Mouse (Mus musculus) spleen, postnatal 4 days (tissue): ENCODE results near the gene Prpf40a.

Experiments
- DNase-seq, 2 experiments: peaks; one replicate each; pipeline ENCODE4 v3.0.0; 2022; ENCODE audit warnings: low spot score in 2 of 2

Prpf40a gene

GRCm38 (mm10) chr2:53106056-53106455 is 85.0 kb downstream of the Prpf40a start:
- no peak for DNase-seq

DNA sequence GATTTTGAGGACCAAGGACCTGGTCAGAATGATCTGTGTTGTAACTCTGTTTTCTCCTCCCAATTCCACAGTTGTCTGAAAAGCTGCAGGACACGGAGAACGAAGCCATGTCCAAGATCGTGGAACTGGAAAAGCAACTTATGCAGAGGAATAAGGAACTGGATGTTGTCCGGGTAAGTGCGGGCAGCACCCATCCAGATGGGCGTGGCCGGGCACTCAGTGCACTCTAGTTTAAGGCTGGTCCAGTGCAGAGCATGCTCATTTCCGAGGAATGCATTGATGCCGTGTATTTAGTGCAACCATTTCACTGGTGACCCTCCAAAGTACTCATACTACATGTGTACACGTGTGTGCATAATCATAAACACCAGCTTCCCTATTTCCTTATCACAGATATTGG is 85.7 kb downstream of the Prpf40a start:
- no peak for DNase-seq

- DNase-seq: no peak
Observed at GRCm38 (mm10) chr2:53102901-53103300, 88.2 kb downstream of the Prpf40a start.

DNA sequence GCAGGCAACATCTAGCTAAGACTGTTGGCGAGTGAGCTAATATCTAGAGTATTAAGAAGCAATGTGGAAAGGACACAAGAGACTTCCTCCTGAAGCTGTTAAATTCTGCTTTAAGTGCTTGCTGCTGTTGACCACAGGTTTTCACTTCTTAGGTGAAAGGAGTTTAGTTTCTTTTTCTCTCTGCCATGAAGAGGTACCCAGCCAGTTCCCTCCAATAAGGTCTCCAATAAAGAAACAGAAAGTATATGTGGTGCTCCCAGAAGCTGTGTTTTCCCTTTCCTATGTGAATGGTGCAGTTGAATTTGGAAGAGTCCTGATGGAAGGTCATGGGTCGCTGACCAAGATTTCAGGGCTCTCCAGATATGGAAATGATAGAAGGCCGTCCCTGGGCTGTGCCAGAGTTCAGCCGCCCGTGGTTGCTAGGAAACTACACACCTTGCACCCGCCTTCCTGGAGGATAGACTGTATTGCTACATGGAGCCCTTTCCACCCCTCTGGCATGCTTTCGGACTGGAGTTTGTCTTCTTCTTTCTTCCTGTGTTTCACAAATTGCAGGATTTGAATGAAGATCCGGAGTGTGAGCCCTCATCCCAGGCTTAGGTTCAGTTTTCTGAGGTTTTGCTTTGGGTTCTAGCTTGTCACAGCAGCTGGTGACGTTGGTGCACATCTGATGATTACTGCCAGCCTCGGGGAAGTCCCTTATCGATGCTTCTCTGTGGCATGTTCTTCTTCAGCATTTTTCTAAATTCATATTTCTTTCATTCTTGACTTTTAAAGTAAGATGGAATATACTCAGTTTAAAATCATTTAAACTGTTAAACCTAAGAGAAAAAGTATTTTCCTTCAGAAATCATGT is 89.0 kb downstream of the Prpf40a start:
- DNase-seq: no peak

- no peak for DNase-seq
Observed at GRCm38 (mm10) chr2:53100093-53100492, 91.0 kb downstream of the Prpf40a start.

GRCm38 (mm10) chr2:53095489-53095888 is 95.6 kb downstream of the Prpf40a start:
- DNase-seq: no peak

- no peak for DNase-seq
Observed at GRCm38 (mm10) chr2:53095031-53095430, 96.1 kb downstream of the Prpf40a start.

DNA sequence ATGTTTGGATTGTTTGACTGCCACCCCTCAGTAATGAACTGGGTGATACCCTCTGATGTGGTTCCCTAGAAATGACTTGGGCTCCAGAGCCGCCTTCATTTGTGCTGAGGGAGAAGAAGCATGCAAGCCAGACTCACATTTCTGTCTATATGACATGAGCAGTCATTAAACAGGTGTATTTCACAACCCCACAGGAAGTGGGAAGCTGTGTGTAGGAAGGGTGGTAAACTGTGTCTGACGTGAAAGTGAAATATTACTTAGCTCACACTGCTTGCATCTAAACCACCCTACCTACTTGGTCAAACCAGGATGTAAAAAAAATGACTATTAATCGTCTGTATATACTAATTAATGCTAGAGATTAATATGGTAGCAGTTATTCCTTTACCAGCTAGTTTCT is 102.3 kb downstream of the Prpf40a start:
- no peak for DNase-seq

DNA sequence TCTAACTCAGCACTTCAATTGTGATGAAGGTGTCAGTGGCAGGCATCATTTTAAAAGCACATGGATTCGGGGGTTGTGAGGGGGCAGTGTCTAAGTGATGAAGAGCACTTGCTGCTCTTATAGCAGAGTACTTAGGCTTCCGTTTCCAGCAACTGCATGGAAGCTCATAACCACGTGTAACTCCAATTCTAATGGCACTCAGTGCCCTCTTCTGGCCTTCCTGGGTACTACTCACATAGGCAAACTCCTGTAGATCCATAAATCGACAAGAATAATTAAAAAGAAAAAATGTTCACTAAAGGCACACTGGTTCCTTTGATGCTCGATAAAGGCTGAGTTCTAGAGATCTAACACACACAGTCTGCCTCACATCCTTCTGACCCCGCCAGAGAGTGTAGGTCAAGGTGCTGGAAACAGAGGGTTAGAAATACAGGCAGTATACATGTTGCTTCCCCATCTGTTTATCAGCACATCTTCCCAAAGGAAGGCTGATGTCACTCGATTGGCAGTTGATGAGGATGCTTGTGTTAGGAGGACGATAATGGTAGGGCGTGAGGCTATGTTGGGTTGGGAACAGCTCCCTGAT is 105.4 kb downstream of the Prpf40a start:
- peak in 1 of 2 experiments; percentile 23 for DNase-seq
